Mouse (Mus musculus) thymus, adult 2 months (tissue): ENCODE results near the gene Coro1b. TPM values are rescaled to one million over a fixed set of nuclear protein-coding genes. Genes with fewer than 3 reads are reported as not detected.
A peak's percentile ranks its signal among the peaks of the same experiment; 100 is the strongest.

Experiments
- DNase-seq: peaks from one replicate; pipeline ENCODE4 v3.0.0; 2021
- H3K27ac ChIP-seq: fragments of 200-500 bp; 2 replicates; pipeline ENCODE4 v1.5.1; 2012; ENCODE audit warnings: low read length, control low read depth; ENCODE audit not compliant: control insufficient read depth, insufficient read depth
- H3K27me3 ChIP-seq: fragments of 200-500 bp; 2 replicates; pipeline ENCODE4 v1.6.1; 2012; ENCODE audit warnings: mild to moderate bottlenecking, low read length, moderate library complexity, mixed read lengths; ENCODE audit not compliant: control insufficient read depth, insufficient read depth
- H3K36me3 ChIP-seq: fragments of 200-500 bp; 2 replicates; pipeline ENCODE4 v1.6.1; 2012; ENCODE audit warnings: mild to moderate bottlenecking, low read length, moderate library complexity; ENCODE audit not compliant: control insufficient read depth, insufficient read depth
- H3K4me1 ChIP-seq: fragments of 200-500 bp; replicated peaks from 2 replicates; pipeline ENCODE4 v1.6.1; 2012; ENCODE audit warnings: low read length; ENCODE audit not compliant: control insufficient read depth, insufficient read depth
- H3K4me3 ChIP-seq: fragments of 200-500 bp; 2 replicates; pipeline ENCODE4 v1.5.1; 2012; ENCODE audit warnings: mild to moderate bottlenecking, low read length, control low read depth, moderate library complexity; ENCODE audit not compliant: control insufficient read depth, insufficient read depth
- CTCF ChIP-seq: fragments of 200-500 bp; IDR thresholded peaks from 2 replicates; pipeline ENCODE4 v1.5.1; 2012; ENCODE audit warnings: mild to moderate bottlenecking, control low read depth, low read length, moderate library complexity, borderline replicate concordance; ENCODE audit not compliant: control insufficient read depth, poor library complexity, insufficient read depth; ENCODE audit errors: extremely low read depth
- POLR2A ChIP-seq: fragments of 200-500 bp; IDR thresholded peaks from 2 replicates; pipeline ENCODE4 v1.6.1; 2012; ENCODE audit warnings: mild to moderate bottlenecking, low read length, control low read depth, moderate library complexity; ENCODE audit not compliant: control insufficient read depth, poor library complexity, insufficient read depth; ENCODE audit errors: extremely low read depth
- WGBS: fragments of 180-500 bp; shearing (Covaris S2); methylation state at CpG from one replicate; pipeline ENCODE4 v1.1.7; 2018; 5-methylcytosine and 5-hydroxymethylcytosine counted together
- polyA plus RNA-seq: library from polyadenylated mRNA; depleted of rRNA; stranded (reverse); fragments of >200 nt; gene quantifications from 2 replicates; pipeline ENCODE4 v1.2.3, GENCODE M21; 2012; rRNA removed

The Coro1b gene
- 508 and 533 TPM in 2 replicates for polyA plus RNA-seq

DNA sequence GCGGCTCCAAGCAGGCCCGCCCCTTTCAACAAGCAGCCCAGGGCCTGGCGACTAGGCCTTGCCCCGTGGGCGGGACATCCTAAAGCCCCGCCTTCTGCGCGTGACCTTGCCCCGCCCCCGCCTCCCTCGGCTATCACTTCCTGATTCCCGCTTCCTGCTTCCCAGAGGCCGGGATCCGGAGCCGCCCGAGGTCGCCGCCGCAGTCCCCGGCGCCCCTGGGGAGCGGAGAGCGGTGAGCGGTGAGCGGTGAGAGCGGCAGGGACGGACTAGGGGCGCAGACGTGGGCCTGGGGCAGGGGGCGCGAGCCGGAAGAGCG lies at the start of gene Coro1b:
Gene Coro1b (plus strand): TSS at position 129 of the 316 bp plus-strand sequence.
- WGBS: 1% methylated on average over 32 of the region's 33 CpGs

DNA sequence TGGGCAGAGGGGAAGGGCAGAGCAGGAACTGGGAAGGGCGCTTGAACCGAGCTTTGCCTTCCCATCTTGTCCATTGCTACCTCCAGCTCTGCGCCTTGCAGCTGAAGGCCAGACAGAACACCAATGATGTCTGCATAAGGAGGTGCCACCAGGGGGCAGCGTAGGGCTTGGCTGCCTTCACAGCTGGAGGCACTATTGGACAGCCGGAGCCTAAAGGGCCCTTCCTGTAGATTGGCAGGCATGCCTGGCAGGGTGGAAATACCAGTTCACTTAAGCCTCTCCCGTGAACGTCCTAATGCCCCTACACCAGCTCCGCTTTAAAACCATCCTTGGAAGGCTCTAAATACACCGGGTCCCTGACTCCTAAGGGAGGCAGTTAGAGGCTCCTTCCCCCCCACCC lies 49.4 kb upstream of the Coro1b start:
- H3K27ac ChIP-seq: peak overlapping the region; percentile 35; the same call in 1 of the 2 replicates
- TF ChIP-seq POLR2A: no peak
- peak; percentile 94 for TF ChIP-seq CTCF
- 8% methylated on average over 9 of the region's 9 CpGs for WGBS
- peak; percentile 94 for DNase-seq
- H3K27me3 ChIP-seq: no peaks in the 10 kb centered on the region
- no peak overlapping the region; the same call in 1 of the 2 replicates for H3K4me3 ChIP-seq
- H3K36me3 ChIP-seq: no peaks in the 10 kb centered on the region
- peaks cover 58% of the 10 kb centered on the region for H3K4me1 ChIP-seq

More for the DNA sequence above, at the start of gene Coro1b:
- Histone ChIP-seq H3K36me3 (peaks cover 9% of the 10 kb centered on the region; the same call in 1 of the 2 replicates), H3K27me3 (no peaks in the 10 kb centered on the region), H3K4me1 (peaks cover 59% of the 10 kb centered on the region), H3K4me3 (peak within 1 kb of the TSS; percentile 76), H3K27ac (peak within 1 kb of the TSS; percentile 67; the same call in 1 of the 2 replicates)
- peak; percentile 97 for DNase-seq
- TF ChIP-seq CTCF (0 out of 2 replicates have a peak, but pooled peaks have one; percentile 30), POLR2A (peak; percentile 90)

DNA sequence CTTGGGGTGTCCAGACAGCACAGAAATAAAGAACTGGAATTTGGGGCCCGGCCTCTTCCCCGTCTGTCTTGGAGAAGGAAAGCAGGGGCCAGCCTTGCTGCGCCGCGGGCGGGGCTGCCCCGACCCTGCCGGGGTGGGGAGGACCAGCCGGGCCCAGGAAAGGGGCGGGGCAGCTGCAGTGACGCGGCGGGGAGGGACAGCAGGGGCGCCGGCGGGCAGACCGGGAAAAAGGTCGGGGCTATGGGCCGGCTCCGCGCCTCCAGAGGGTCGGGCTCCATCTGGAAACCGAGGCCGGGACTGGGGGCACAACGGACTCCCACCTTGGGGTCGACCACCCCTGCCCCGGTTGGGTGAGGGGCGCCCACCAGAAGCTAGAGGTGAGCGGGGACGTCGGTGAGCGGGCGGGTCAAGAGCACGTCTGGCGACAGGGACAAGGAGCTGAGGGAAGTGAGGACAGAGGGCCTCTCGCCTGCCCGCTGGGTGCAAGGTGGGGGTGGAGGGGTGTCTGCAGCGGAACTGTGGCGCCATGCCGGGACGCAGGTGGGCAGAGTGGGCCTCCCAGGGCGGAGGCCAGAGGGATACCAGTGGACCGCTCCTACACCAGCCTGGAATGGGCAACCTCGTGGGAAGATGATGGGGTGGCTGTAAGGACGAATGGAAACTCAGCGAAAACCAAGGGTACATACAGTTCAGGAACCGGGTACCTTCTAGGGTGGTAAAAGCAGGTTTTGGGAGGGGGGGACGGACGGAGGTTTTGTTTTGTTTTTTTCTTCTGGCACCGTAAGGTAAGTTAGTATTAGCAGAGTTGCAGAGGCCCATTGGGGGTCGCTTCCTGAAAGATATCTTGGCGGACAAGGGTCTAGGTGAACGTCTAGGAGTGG lies 48.3 kb upstream of the Coro1b start, which contains the start of gene Pitpnm1:
Gene Pitpnm1 (plus strand): TSS at position 162 of the 881 bp plus-strand sequence.
- TF ChIP-seq CTCF: 0 out of 2 replicates have a peak, but pooled peaks have one; percentile 21
- peak; percentile 35; the same call in 1 of the 2 replicates for TF ChIP-seq POLR2A
- Histone ChIP-seq H3K27ac (peak within 1 kb of the TSS; percentile 35; the same call in 1 of the 2 replicates), H3K36me3 (no peaks in the 10 kb centered on the region), H3K4me3 (peak within 1 kb of the TSS; percentile 66), H3K4me1 (peaks cover 61% of the 10 kb centered on the region), H3K27me3 (no peaks in the 10 kb centered on the region)
- under 1% methylated on average over 53 of the region's 53 CpGs for WGBS
- DNase-seq: peak; percentile 85

DNA sequence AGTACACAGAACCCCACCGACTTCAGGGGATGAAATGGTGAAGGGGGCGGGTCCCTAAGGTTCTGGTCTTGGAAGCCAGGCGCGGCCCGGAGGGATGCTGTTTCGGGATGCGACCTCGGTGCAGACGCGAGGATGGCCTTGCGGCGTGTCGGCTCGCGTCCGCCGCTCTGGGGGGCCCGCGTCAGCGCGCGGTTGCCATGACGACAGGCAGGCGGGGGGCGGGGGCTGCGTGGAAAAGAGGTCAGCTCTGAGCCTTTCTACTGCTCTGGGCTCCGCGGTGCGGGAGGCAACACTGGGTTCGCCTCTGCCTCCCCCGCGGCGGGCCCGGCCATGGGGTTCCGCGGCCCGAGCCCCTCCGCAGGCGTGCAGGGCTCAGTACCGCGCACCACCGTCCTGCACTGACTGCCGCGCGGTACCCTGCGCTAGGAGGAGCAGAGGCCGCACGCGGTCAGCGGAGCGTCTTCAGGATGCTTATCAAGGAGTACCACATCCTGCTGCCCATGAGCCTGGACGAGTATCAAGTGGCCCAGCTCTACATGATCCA lies 47.6 kb upstream of the Coro1b start:
- 2% methylated on average over 51 of the region's 52 CpGs for WGBS
- peak; percentile 62 for DNase-seq
- 0 out of 2 replicates have a peak, but pooled peaks have one; percentile 19 for TF ChIP-seq CTCF
- no peak for TF ChIP-seq POLR2A
- Histone ChIP-seq H3K27ac (no peak overlapping the region), H3K4me3 (peak overlapping the region; percentile 66), H3K27me3 (no peaks in the 10 kb centered on the region), H3K36me3 (no peaks in the 10 kb centered on the region), H3K4me1 (peaks cover 61% of the 10 kb centered on the region)

DNA sequence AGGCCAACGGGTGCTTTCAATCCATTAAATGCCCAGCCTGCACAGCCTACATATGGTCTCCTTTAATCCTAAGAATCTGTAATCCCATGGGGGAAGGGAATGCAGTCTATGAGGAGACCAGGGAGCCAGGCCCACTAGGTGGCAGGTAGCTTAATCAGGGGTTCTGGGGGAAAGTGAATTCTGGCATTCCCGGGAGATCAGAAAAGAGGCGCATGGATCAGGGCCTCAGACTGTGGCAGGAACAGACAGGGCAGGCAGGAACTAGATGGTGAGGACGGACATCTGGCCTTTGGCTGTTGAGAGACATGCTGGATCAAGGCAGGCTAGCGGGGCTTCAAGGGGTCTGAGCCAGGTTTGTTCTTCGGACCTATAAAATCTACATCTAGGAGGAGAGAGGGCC lies 47.0 kb upstream of the Coro1b start:
- Histone ChIP-seq H3K36me3 (no peaks in the 10 kb centered on the region), H3K4me1 (peaks cover 58% of the 10 kb centered on the region)

DNA sequence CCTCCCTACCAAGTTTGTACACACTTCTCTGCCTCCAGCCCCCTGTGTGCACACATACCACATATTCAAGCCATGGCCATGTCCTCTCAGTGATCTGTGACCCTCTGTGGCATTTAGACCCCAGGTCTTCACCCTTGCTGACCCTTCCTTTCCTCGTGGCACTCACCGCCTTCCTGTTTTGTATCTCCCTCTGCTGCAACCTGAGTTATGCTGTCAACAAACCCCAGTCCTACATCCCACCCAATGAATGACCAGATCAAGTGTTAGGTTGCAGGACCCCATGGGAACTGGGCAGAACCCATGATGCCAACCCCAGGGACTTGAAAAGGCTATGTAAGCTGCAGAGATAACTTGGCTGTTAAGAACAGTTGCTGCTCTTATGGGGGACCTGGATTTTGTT lies 46.4 kb upstream of the Coro1b start:
- Histone ChIP-seq H3K36me3 (no peaks in the 10 kb centered on the region), H3K4me1 (peaks cover 57% of the 10 kb centered on the region), H3K27ac (no peak overlapping the region), H3K4me3 (no peak overlapping the region), H3K27me3 (no peaks in the 10 kb centered on the region)
- no peak for DNase-seq
- TF ChIP-seq CTCF (no peak), POLR2A (no peak)
- WGBS: 97% methylated on average over 2 of the region's 2 CpGs

More for the DNA sequence above, 47.0 kb upstream of the Coro1b start:
- 94% methylated on average over 6 of the region's 6 CpGs for WGBS
- no peak overlapping the region for H3K27ac ChIP-seq
- TF ChIP-seq POLR2A (no peak), CTCF (no peak)
- H3K27me3 ChIP-seq: no peaks in the 10 kb centered on the region
- DNase-seq: no peak
- no peak overlapping the region for H3K4me3 ChIP-seq
